Mouse (Mus musculus) olfactory bulb, adult 2 months (tissue): ENCODE measurements around the gene Ahsa1.

Experiments used
- CTCF ChIP-seq: fragments of 200-500 bp; IDR thresholded peaks from 2 replicates; pipeline ENCODE4 v1.5.1; 2012; ENCODE audit warnings: low read depth, mild to moderate bottlenecking, low read length, moderate library complexity; ENCODE audit not compliant: insufficient read depth
- POLR2A ChIP-seq: fragments of 200-500 bp; IDR thresholded peaks from 2 replicates; pipeline ENCODE4 v1.6.1; 2012; ENCODE audit warnings: mild to moderate bottlenecking, low read depth, low read length, moderate library complexity; ENCODE audit not compliant: insufficient read depth

DNA sequence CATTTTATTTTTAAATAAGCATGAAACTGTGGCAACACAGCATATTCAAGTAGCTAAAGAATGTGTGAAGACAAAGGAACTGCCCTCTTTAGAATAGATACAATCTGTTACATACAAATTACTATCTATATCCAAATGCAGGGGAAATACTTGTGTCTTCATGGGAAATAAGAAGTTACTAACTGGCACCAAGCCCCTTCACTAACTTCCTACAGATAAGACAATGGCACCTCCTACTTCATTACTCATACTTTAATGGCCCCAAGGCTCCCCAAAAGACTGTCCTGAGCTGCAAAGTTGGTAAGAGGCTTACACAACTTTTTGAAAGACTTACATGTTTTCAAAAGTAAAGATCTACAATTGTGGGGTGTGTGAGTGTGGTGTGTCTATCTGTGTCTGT, 48.7 kb upstream of the Ahsa1 start:
- TF ChIP-seq CTCF (no peak), POLR2A (no peak)
